Mouse (Mus musculus): ENCODE data around the gene Ptger1. TPM values are rescaled to one million over a fixed set of nuclear protein-coding genes. Genes with fewer than 3 reads are reported as not detected.

Ptger1 gene
- polyA plus RNA-seq, 1 experiment from 2014 or later, result 9.8 TPM

- H3K9me3 ChIP-seq (replicated peaks; ENCODE audit: low read length), result no peaks in the 10 kb centered on the region
- 71% methylated on average over 16 of the region's 16 CpGs for WGBS
- peaks cover 34% of the 10 kb centered on the region for H3K4me1 ChIP-seq (replicated peaks; ENCODE audit: insufficient read depth, low read length)
- peaks cover 38% of the 10 kb centered on the region for H3K36me3 ChIP-seq (ENCODE audit: insufficient read depth, low read length)
- H3K4me2 ChIP-seq (ENCODE audit: low read length), result peak overlapping the region; percentile 60
- H3K27me3 ChIP-seq (ENCODE audit: insufficient read depth, low read length), result no peaks in the 10 kb centered on the region
- ATAC-seq (replicated peaks; ENCODE audit: low FRiP score, low read depth) (no peak), DNase-seq (ENCODE audit: low spot score) (no peak)
- no peak for TF ChIP-seq CTCF (IDR thresholded peaks at IDR 0.05; ENCODE audit: low read depth)
- H3K9ac ChIP-seq (ENCODE audit: low read depth, low read length), result no peak overlapping the region
- peak overlapping the region; percentile 47; the same call in 1 of the 2 replicates for H3K27ac ChIP-seq
- H3K4me3 ChIP-seq (replicated peaks; ENCODE audit: low read depth, low read length), result no peak overlapping the region
Measured at GRCm38 (mm10) chr8:83669013-83669412, 2.5 kb downstream of the Ptger1 start.

DNA sequence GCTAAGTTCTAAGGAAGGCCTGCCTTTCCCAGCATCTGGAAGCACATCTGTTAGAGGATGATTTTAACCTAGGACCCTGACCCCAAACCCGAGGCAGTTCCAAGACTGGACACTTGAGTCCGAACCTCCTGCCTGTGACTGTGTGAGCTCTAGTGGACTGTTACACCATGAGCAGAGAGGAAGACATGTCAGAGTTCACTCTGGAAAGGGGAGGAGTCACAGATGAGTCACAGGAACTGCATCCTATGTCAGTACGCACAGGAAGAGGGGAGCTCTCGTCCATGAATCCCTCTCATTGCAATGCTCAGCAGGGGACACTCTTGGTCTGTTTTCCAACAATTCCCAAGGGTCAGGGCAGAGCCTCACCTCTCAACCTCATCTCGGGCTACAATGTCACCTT lies 6.5 kb downstream of the Ptger1 start:
- Histone ChIP-seq H3K27ac (no peak overlapping the region), H3K36me3 (ENCODE audit: insufficient read depth, low read length) (peaks cover 57% of the 10 kb centered on the region), H3K27me3 (ENCODE audit: insufficient read depth, low read length) (no peaks in the 10 kb centered on the region), H3K4me1 (replicated peaks; ENCODE audit: insufficient read depth, low read length) (peaks cover 6% of the 10 kb centered on the region), H3K9ac (ENCODE audit: low read depth, low read length) (no peak overlapping the region), H3K4me3 (replicated peaks; ENCODE audit: low read depth, low read length) (no peak overlapping the region), H3K9me3 (replicated peaks; ENCODE audit: low read length) (no peaks in the 10 kb centered on the region), H3K4me2 (ENCODE audit: low read length) (no peak overlapping the region)
- TF ChIP-seq CTCF (IDR thresholded peaks at IDR 0.05; ENCODE audit: low read depth), result peak; percentile 10; the same call in 1 of the 2 replicates
- ATAC-seq (replicated peaks; ENCODE audit: low FRiP score, low read depth) (no peak), DNase-seq (ENCODE audit: low spot score) (peak; percentile 39)
- WGBS, result 52% methylated on average over 5 of the region's 5 CpGs

- no peak for TF ChIP-seq CTCF (IDR thresholded peaks at IDR 0.05; ENCODE audit: low read depth)
- H3K4me1 ChIP-seq (replicated peaks; ENCODE audit: insufficient read depth, low read length), result no peaks in the 10 kb centered on the region
- ATAC-seq (replicated peaks; ENCODE audit: low FRiP score, low read depth) (no peak), DNase-seq (ENCODE audit: low spot score) (no peak)
- no peak overlapping the region for H3K4me3 ChIP-seq (replicated peaks; ENCODE audit: low read depth, low read length)
- 91% methylated on average over 5 of the region's 5 CpGs for WGBS
- no peak overlapping the region for H3K27ac ChIP-seq
- no peak overlapping the region for H3K4me2 ChIP-seq (ENCODE audit: low read length)
- no peaks in the 10 kb centered on the region for H3K9me3 ChIP-seq (replicated peaks; ENCODE audit: low read length)
- peaks cover 69% of the 10 kb centered on the region for H3K36me3 ChIP-seq (ENCODE audit: insufficient read depth, low read length)
- no peak overlapping the region for H3K9ac ChIP-seq (ENCODE audit: low read depth, low read length)
- no peaks in the 10 kb centered on the region for H3K27me3 ChIP-seq (ENCODE audit: insufficient read depth, low read length)
Measured at GRCm38 (mm10) chr8:83674497-83674896, 8.0 kb downstream of the Ptger1 start.

GRCm38 (mm10) chr8:83679866-83680265 lies 13.4 kb downstream of the Ptger1 start:
- H3K4me1 ChIP-seq (replicated peaks; ENCODE audit: insufficient read depth, low read length), result peaks cover 5% of the 10 kb centered on the region; the same call in 1 of the 2 replicates
- H3K9me3 ChIP-seq (replicated peaks; ENCODE audit: low read length), result no peaks in the 10 kb centered on the region
- H3K9ac ChIP-seq (ENCODE audit: low read depth, low read length), result no peak overlapping the region
- no peak overlapping the region for H3K4me3 ChIP-seq (replicated peaks; ENCODE audit: low read depth, low read length)
- H3K27me3 ChIP-seq (ENCODE audit: insufficient read depth, low read length), result no peaks in the 10 kb centered on the region
- WGBS, result 94% methylated on average over 12 of the region's 12 CpGs
- H3K27ac ChIP-seq, result no peak overlapping the region
- TF ChIP-seq CTCF (IDR thresholded peaks at IDR 0.05; ENCODE audit: low read depth), result no peak
- DNase-seq (ENCODE audit: low spot score), result no peak
- peaks cover 77% of the 10 kb centered on the region for H3K36me3 ChIP-seq (ENCODE audit: insufficient read depth, low read length)
- no peak overlapping the region for H3K4me2 ChIP-seq (ENCODE audit: low read length)
- no peak for ATAC-seq (replicated peaks; ENCODE audit: low FRiP score, low read depth)

DNA sequence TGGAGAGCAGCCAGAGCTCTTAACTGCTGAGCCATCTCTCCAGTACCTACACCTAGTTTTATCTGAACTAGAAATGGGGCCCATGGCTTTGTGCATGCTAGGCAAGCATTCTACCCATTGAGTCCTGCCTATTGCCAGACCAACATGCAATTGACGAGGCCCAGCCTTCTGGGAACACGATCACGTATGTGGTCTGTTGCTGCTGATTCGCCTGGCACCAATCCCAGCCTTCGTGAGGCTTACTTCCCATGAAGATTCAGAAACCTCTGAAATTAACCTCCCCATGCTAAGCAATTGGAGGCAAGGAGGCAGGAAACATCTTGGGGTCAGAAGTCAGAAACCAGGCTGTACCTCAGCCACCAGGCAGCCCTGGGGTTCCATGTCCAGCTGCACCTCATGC lies 14.1 kb downstream of the Ptger1 start:
- TF ChIP-seq CTCF (IDR thresholded peaks at IDR 0.05; ENCODE audit: low read depth), result no peak
- 74% methylated on average over 5 of the region's 5 CpGs for WGBS

DNA sequence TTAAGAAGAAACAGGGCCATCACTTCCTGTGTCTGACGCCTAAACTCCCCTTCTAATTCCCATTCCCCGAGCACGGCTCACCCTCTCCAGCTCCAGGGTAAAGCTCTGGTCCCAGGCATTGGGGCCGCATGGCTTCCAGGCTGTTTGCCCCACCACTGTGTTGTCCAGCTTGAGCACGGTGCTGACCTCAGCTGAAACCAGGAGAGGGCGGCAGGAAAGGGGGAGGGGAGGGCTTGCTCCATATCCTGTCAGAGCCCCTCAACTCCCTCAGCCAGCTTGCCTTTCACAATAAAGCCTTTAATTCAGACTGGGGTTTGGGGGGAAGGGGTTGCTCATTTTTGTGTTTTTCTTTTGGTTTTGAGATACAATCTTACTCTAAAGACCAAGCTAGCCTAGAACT lies 14.6 kb downstream of the Ptger1 start:
- DNase-seq (ENCODE audit: low spot score) (peak; percentile 68), ATAC-seq (replicated peaks; ENCODE audit: low FRiP score, low read depth) (peak; percentile 62)
- Histone ChIP-seq H3K27ac (peak overlapping the region; percentile 60), H3K4me3 (replicated peaks; ENCODE audit: low read depth, low read length) (no peak overlapping the region), H3K4me2 (ENCODE audit: low read length) (no peak overlapping the region), H3K27me3 (ENCODE audit: insufficient read depth, low read length) (no peaks in the 10 kb centered on the region), H3K9me3 (replicated peaks; ENCODE audit: low read length) (no peaks in the 10 kb centered on the region), H3K9ac (ENCODE audit: low read depth, low read length) (no peak overlapping the region), H3K36me3 (ENCODE audit: insufficient read depth, low read length) (peaks cover 84% of the 10 kb centered on the region), H3K4me1 (replicated peaks; ENCODE audit: insufficient read depth, low read length) (peaks cover 5% of the 10 kb centered on the region; the same call in 1 of the 2 replicates)
- WGBS, result 11% methylated on average over 6 of the region's 6 CpGs
- peak; percentile 19; the same call in 1 of the 2 replicates for TF ChIP-seq CTCF (IDR thresholded peaks at IDR 0.05; ENCODE audit: low read depth)

More for the DNA sequence above, 14.1 kb downstream of the Ptger1 start:
- Histone ChIP-seq H3K4me3 (replicated peaks; ENCODE audit: low read depth, low read length) (no peak overlapping the region), H3K9me3 (replicated peaks; ENCODE audit: low read length) (no peaks in the 10 kb centered on the region), H3K4me2 (ENCODE audit: low read length) (no peak overlapping the region), H3K36me3 (ENCODE audit: insufficient read depth, low read length) (peaks cover 82% of the 10 kb centered on the region), H3K27me3 (ENCODE audit: insufficient read depth, low read length) (no peaks in the 10 kb centered on the region), H3K9ac (ENCODE audit: low read depth, low read length) (no peak overlapping the region), H3K4me1 (replicated peaks; ENCODE audit: insufficient read depth, low read length) (peaks cover 5% of the 10 kb centered on the region; the same call in 1 of the 2 replicates), H3K27ac (peak overlapping the region; percentile 60; the same call in 1 of the 2 replicates)
- ATAC-seq (replicated peaks; ENCODE audit: low FRiP score, low read depth), result no peak
- DNase-seq (ENCODE audit: low spot score), result no peak

GRCm38 (mm10) chr8:83684517-83684916 lies 18.0 kb downstream of the Ptger1 start:
- no peak for ATAC-seq (replicated peaks; ENCODE audit: low FRiP score, low read depth)
- Histone ChIP-seq H3K27me3 (ENCODE audit: insufficient read depth, low read length) (no peaks in the 10 kb centered on the region), H3K9me3 (replicated peaks; ENCODE audit: low read length) (no peaks in the 10 kb centered on the region), H3K4me1 (replicated peaks; ENCODE audit: insufficient read depth, low read length) (peaks cover 5% of the 10 kb centered on the region; the same call in 1 of the 2 replicates), H3K4me3 (replicated peaks; ENCODE audit: low read depth, low read length) (no peak overlapping the region), H3K36me3 (ENCODE audit: insufficient read depth, low read length) (peaks cover 74% of the 10 kb centered on the region), H3K4me2 (ENCODE audit: low read length) (no peak overlapping the region), H3K27ac (no peak overlapping the region), H3K9ac (ENCODE audit: low read depth, low read length) (no peak overlapping the region)
- no peak for TF ChIP-seq CTCF (IDR thresholded peaks at IDR 0.05; ENCODE audit: low read depth)
- no peak for DNase-seq (ENCODE audit: low spot score)
- WGBS, result 95% methylated on average over 9 of the region's 9 CpGs
